Mouse (Mus musculus): ENCODE measurements around the gene Ppp1r14a.
A peak's percentile ranks its signal among the peaks of the same experiment; 100 is the strongest.

Gene Ppp1r14a

GRCm38 (mm10) chr7:29335841-29336671 is 46.9 kb downstream of the Ppp1r14a start:
- DNase-seq: no peak

DNA sequence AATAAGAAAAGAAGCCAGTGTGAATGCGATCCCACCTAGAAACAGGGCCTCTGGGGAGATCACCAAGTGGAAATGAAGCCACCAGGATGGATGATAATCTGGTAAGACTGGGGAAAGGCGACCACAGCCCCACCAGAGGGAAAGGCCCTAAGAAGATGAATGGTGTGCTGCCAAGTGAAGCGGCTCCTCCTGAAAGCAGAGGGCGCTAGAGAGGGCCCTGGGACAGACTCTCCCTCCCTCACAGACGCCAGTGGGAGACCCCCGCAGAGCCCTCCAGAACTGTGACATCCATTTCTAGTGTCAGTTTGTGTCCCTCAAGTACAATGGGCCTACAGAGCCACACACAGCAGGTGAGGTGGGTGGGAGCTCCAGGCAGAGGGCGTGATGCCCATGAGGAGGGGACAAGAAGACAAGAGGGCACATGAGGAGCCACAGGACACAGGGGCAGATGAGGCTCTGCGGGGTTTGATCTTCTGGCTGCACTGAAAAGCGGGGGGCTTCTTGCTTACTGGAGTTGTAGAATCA is 47.7 kb downstream of the Ppp1r14a start:
- peak; percentile 35 for DNase-seq

- DNase-seq: no peak
Measured at GRCm38 (mm10) chr7:29337766-29338165, 48.7 kb downstream of the Ppp1r14a start.

- peak; percentile 57 for DNase-seq
Measured at GRCm38 (mm10) chr7:29338351-29338919, 49.3 kb downstream of the Ppp1r14a start.

DNA sequence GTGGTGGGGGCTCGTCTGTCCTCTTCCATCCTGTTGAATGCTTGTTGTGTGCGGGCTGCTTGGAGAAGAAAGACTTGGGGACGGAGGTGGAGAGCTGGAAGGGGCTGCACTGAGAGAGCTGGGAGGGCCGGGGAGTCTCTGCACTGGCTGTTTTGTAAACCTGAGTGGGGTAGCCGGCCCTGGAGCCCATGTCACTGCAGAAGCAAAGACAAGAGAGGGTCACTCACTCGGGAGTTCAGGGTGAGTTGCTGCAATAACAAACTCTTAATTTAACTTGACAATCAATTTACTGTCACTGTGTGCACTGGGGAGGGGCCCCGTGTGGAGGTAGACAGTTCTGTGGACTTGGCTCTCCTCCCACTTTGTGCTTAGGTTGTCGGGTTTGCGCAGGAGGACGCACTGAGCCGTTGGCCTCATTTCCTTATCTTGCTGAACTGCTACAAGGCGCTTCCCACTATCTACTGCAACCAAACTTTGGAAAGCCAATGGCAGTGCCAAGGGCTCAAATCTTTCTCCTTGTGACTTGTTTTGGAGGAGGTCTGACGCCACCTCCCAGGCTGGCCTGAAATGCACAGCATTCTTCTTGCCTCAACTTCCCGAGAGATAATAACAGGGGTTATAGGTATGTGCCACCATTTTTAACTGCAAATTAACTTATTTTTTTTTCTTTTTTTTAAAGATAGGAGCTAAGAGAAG is 50.0 kb downstream of the Ppp1r14a start:
- peak; percentile 83 for DNase-seq

- DNase-seq: no peak
Measured at GRCm38 (mm10) chr7:29340247-29340646, 51.1 kb downstream of the Ppp1r14a start.

GRCm38 (mm10) chr7:29340838-29341237 is 51.7 kb downstream of the Ppp1r14a start:
- no peak for DNase-seq

GRCm38 (mm10) chr7:29341722-29342121 is 52.6 kb downstream of the Ppp1r14a start:
- no peak for DNase-seq

DNA sequence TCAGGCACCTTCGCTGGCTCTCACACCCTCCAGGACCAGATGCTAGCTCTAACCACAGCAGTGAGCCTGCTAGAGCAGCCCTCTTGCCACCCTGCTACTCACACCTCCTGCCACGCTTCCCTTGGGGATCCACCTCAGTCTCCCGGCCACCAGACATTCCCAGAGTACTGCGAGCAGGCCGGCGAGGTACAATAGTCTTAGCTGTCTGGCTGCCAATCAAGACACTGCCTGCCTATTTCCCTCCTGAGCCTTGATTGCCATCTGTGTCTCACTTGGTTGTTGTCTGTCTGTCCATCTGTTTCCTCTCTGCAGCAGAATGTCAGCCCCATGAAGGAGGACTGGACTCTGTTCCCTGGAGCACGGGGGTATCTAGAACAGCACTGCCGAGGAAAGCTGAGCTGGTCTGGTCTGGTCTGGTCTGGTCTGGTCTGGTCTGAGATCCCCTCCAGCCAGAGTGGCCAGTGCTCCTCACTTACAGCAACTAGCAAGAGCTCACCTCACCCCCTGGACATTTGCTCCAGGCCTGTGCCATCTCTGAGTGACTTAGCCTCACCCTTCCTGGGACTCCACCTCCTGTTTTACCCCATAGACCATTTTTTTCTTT is 53.5 kb downstream of the Ppp1r14a start:
- no peak for DNase-seq
